Mouse (Mus musculus) telencephalon, adult 2 months (tissue): ENCODE results near the gene Vmn2r52.
"Not testable (repeated sequence)": the region's sequence is repeated elsewhere in the genome, so short reads cannot be mapped to it uniquely, and the experiment has no call there.

Experiments
- DNase-seq: peaks from one replicate; pipeline ENCODE4 v3.0.0-alpha.2; 2011; ENCODE audit warnings: low read depth, low spot score

Gene Vmn2r52

DNA sequence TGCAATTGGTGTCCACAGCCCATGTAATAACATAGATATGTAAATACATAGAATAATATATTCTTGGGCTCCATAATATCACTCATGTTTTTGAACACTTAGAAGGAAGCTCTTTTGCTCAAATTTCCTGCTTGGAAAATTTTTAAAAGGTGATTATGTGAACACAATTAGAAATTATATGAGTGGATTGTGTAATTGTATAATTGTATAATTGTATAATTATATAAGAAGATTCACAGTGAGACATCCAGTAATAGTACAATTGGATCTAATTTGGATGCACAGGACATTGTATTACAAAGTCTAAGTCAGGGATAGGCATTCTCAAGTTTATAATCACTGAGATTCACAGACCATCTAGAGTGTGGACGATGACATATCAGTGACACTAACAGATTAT lies at the start of gene Vmn2r52:
Gene Vmn2r52 (minus strand): TSS at position 101 of the 400 bp plus-strand sequence.
- DNase-seq = no peak

DNA sequence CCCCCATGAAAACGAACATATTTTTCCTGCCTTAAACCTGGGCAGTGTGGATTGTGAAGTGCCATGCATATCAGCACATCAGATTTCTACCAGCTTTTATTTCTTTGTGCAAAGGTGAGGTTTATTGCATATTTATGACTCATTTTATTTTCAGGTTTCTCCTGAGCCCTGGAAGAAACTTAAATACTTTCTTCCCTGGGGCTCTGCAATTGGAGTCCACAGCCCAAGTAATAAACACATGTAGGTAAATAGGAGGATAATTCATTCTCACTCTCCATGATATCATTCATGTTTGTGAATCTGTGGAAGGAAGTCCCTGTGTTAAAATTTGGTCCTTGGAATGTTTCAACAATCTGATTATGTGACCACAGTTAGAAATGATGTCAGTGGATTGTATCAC lies 70.7 kb downstream of the Vmn2r52 start, which contains the start of gene Vmn2r51:
Gene Vmn2r51 (minus strand): TSS at position 101 of the 400 bp plus-strand sequence.
- not testable (repeated sequence) for DNase-seq
